Comparison of ENCODE assay signal across 7 mouse cellular contexts in the genomic region with DNA sequence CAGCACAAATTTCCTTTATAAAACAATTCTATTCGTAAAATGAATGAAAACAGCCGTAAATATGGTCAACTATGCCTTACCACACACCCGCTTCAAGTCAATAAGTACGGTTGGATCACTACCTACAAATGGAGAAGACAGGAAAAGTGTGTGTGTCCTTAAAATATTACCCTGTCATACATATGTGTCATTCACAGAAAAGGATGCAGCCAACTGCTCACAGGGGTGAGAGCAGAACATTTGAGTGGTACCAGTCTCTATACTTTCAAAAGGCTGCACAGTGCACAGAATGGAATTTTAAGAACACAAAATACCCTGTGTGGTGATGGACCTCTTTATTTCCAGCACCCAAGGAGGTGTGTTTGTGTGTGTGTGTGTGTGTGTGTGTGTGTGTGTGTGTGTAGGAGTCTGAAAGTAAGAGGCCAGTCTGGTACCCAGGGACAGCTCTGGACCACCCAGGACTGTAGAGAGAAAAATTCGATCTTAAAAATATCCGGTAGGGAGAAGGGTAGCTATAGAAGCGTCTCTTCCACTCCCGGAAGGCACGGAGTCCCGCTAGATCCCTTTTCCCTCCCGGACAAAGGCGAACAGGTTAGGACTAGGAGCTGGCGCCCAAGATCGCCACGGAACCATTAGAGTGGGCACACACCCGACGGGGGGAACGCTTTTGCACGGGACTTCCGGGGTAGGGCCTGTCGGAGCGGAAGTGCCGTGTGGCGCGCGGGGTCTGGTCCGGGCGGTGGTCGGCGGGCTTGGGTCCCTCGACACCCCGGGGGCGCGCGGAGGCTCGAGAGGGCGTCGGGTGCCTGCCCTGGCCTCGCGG. TPM values are rescaled to one million over a fixed set of nuclear protein-coding genes. Genes with fewer than 3 reads are reported as not detected.
DNase-seq lines count a peak whose midpoint lies in the region; ATAC-seq lines count a peak whose summit lies in the region.

Cdc16 (plus strand) TSS at position 695 of the 823 bp plus-strand sequence.

- peak within 1 kb of the TSS; percentile 91 for H3K27ac ChIP-seq in embryonic facial prominence, embryonic 10.5 days (replicated peaks)
- H3K27ac ChIP-seq in limb, embryonic 10.5 days = peak within 1 kb of the TSS; percentile 95
- H3K27ac ChIP-seq in midbrain, embryonic 13.5 days = peak within 1 kb of the TSS; percentile 80

- peak within 1 kb of the TSS; percentile 82 for H3K4me2 ChIP-seq in midbrain, embryonic 13.5 days (replicated peaks)

- H3K4me1 ChIP-seq in embryonic facial prominence, embryonic 10.5 days = peaks cover 19% of the 10 kb centered on the region
- peaks cover 16% of the 10 kb centered on the region for H3K4me1 ChIP-seq in limb, embryonic 10.5 days
- H3K4me1 ChIP-seq in midbrain, embryonic 13.5 days (replicated peaks) = peaks cover 25% of the 10 kb centered on the region

- H3K4me3 ChIP-seq in embryonic facial prominence, embryonic 10.5 days = peak within 1 kb of the TSS; percentile 81
- peak within 1 kb of the TSS; percentile 90 for H3K4me3 ChIP-seq in limb, embryonic 10.5 days
- peak within 1 kb of the TSS; percentile 99 for H3K4me3 ChIP-seq in midbrain, embryonic 13.5 days (replicated peaks)

- H3K36me3 ChIP-seq in embryonic facial prominence, embryonic 10.5 days (replicated peaks) = peaks cover 23% of the 10 kb centered on the region
- peaks cover 31% of the 10 kb centered on the region for H3K36me3 ChIP-seq in limb, embryonic 10.5 days
- peaks cover 10% of the 10 kb centered on the region for H3K36me3 ChIP-seq in midbrain, embryonic 13.5 days

- peak; percentile 90 for ATAC-seq in granulocyte monocyte progenitor cell, adult 5-6 weeks (replicated peaks; ENCODE audit: poor library complexity, severe bottlenecking)
- ATAC-seq in midbrain, embryonic 13.5 days = peak; percentile 98

- H3K9ac ChIP-seq in midbrain, embryonic 13.5 days (replicated peaks) = peak within 1 kb of the TSS; percentile 96

- H3K27me3 ChIP-seq in embryonic facial prominence, embryonic 10.5 days (replicated peaks; ENCODE audit: low read depth, poor library complexity, severe bottlenecking) = no peaks in the 10 kb centered on the region
- no peaks in the 10 kb centered on the region for H3K27me3 ChIP-seq in limb, embryonic 10.5 days (ENCODE audit: low read depth, poor library complexity, severe bottlenecking)
- no peaks in the 10 kb centered on the region for H3K27me3 ChIP-seq in midbrain, embryonic 13.5 days

- WGBS in embryonic facial prominence, embryonic 10.5 days = 9% methylated on average over 40 of the region's 40 CpGs
- WGBS in limb, embryonic 10.5 days = 9% methylated on average over 40 of the region's 40 CpGs
- 9% methylated on average over 39 of the region's 40 CpGs for WGBS in midbrain, embryonic 13.5 days

- no peaks in the 10 kb centered on the region for H3K9me3 ChIP-seq in embryonic facial prominence, embryonic 10.5 days
- no peaks in the 10 kb centered on the region for H3K9me3 ChIP-seq in limb, embryonic 10.5 days (replicated peaks)
- peaks cover 3% of the 10 kb centered on the region; the same call in 1 of the 2 replicates for H3K9me3 ChIP-seq in midbrain, embryonic 13.5 days

- peak; percentile 95 for DNase-seq in adrenal gland, postnatal 10 days
- peak; percentile 93 for DNase-seq in embryonic facial prominence, embryonic 10.5 days (ENCODE audit: low spot score)
- DNase-seq in kidney, adult 11 months = peak; percentile 83
- DNase-seq in limb, embryonic 10.5 days (ENCODE audit: low spot score) = peak; percentile 97
- DNase-seq in spleen, adult 12 weeks (ENCODE audit: low spot score) = peak; percentile 76

RNA-seq across cellular contexts. Expression of gene Cdc16, which starts in this region (rescaled TPM):
- total RNA-seq in adrenal gland, postnatal 10 days (2021) = 10 to 100 TPM; 55.0 to 58.2 TPM
- polyA plus RNA-seq in embryonic facial prominence, embryonic 10.5 days (2016; fragmentation: Nextera tagmentation; extraction: Ambion mirVana) = 219 and 223 TPM in 2 replicates
- 69.7 and 83.2 TPM in 2 replicates for total RNA-seq in granulocyte monocyte progenitor cell, adult 5-6 weeks (2014; fragmentation: Nextera tagmentation)
- 68.6 and 79.2 TPM in 2 replicates for total RNA-seq in granulocyte monocyte progenitor cell, adult 5-6 weeks (2017)
- 210 and 233 TPM in 2 replicates for polyA plus RNA-seq in limb, embryonic 10.5 days (2016; fragmentation: Nextera tagmentation; extraction: Ambion mirVana)
- 193 and 199 TPM in 2 replicates for polyA plus RNA-seq in midbrain, embryonic 13.5 days (2015; fragmentation: Nextera tagmentation; extraction: Ambion mirVana)

Comparison
In these comparisons a context has a peak if more than half of its experiments do, and no peak if none do; other contexts are left out.
1. Peak in every context shown above with its lines: DNase-seq, ATAC-seq, H3K4me3 ChIP-seq and H3K27ac ChIP-seq.